Mouse (Mus musculus): ENCODE measurements around the gene Kcnd2.
"Not testable (repeated sequence)": the region's sequence is repeated elsewhere in the genome, so short reads cannot be mapped to it uniquely, and the experiment has no call there.

Kcnd2 gene

GRCm38 (mm10) chr6:21215491-21216191 is at the start of gene Kcnd2:
Gene Kcnd2 (plus strand): TSS chr6:21215503.
- DNase-seq (ENCODE audit: low spot score), result no peak

GRCm38 (mm10) chr6:21166611-21167010 is 48.7 kb upstream of the Kcnd2 start:
- DNase-seq (ENCODE audit: low spot score), result no peak

GRCm38 (mm10) chr6:21195341-21195740 is 20.0 kb upstream of the Kcnd2 start:
- no peak for DNase-seq (ENCODE audit: low spot score)

- peak; percentile 15 for DNase-seq (ENCODE audit: low spot score)
These were observed 1.2 kb upstream of the Kcnd2 start for GRCm38 (mm10) chr6:21213865-21214672.

- peak; percentile 30 for DNase-seq (ENCODE audit: low spot score)
These were observed 421 bp upstream of the Kcnd2 start for GRCm38 (mm10) chr6:21214673-21215490.

- no peak for DNase-seq (ENCODE audit: low spot score)
These were observed 1.1 kb downstream of the Kcnd2 start for GRCm38 (mm10) chr6:21216206-21217020.

GRCm38 (mm10) chr6:21217156-21217555 is 1.9 kb downstream of the Kcnd2 start:
- DNase-seq (ENCODE audit: low spot score), result no peak

GRCm38 (mm10) chr6:21226124-21226523 is 10.8 kb downstream of the Kcnd2 start:
- DNase-seq (ENCODE audit: low spot score), result no peak

- DNase-seq (ENCODE audit: low spot score), result no peak
These were observed 43.7 kb downstream of the Kcnd2 start for GRCm38 (mm10) chr6:21259031-21259430.

GRCm38 (mm10) chr6:21267897-21268296 is 52.6 kb downstream of the Kcnd2 start:
- DNase-seq (ENCODE audit: low spot score), result no peak

- no peak for DNase-seq (ENCODE audit: low spot score)
These were observed 62.1 kb downstream of the Kcnd2 start for GRCm38 (mm10) chr6:21277343-21277933.

GRCm38 (mm10) chr6:21304943-21305342 is 89.6 kb downstream of the Kcnd2 start:
- DNase-seq (ENCODE audit: low spot score), result no peak

- no peak for DNase-seq (ENCODE audit: low spot score)
These were observed 94.9 kb downstream of the Kcnd2 start for GRCm38 (mm10) chr6:21310159-21310558.

GRCm38 (mm10) chr6:21321407-21321806 is 106.1 kb downstream of the Kcnd2 start:
- no peak for DNase-seq (ENCODE audit: low spot score)

GRCm38 (mm10) chr6:21322211-21322610 is 106.9 kb downstream of the Kcnd2 start:
- DNase-seq (ENCODE audit: low spot score), result no peak

GRCm38 (mm10) chr6:21325251-21325650 is 109.9 kb downstream of the Kcnd2 start:
- no peak for DNase-seq (ENCODE audit: low spot score)

GRCm38 (mm10) chr6:21327081-21327737 is 111.9 kb downstream of the Kcnd2 start:
- DNase-seq (ENCODE audit: low spot score), result no peak

GRCm38 (mm10) chr6:21385298-21385697 is 170.0 kb downstream of the Kcnd2 start:
- DNase-seq (ENCODE audit: low spot score), result not testable (repeated sequence)

GRCm38 (mm10) chr6:21391776-21392175 is 176.5 kb downstream of the Kcnd2 start:
- DNase-seq (ENCODE audit: low spot score), result no peak

GRCm38 (mm10) chr6:21413656-21414055 is 198.4 kb downstream of the Kcnd2 start:
- no peak for DNase-seq (ENCODE audit: low spot score)

GRCm38 (mm10) chr6:21418246-21418645 is 202.9 kb downstream of the Kcnd2 start:
- DNase-seq (ENCODE audit: low spot score), result no peak
